Mouse (Mus musculus): ENCODE data around the gene Crybb2. TPM values are rescaled to one million over a fixed set of nuclear protein-coding genes. Genes with fewer than 3 reads are reported as not detected.
A peak's percentile ranks its signal among the peaks of the same experiment; 100 is the strongest.

The Crybb2 gene
- polyA plus RNA-seq, 1 experiment from 2014 or later = not detected

GRCm38 (mm10) chr5:113099546-113099945 is 29.6 kb upstream of the Crybb2 start:
- Histone ChIP-seq H3K9me3 (ENCODE audit: control insufficient read depth, low read length) (no peaks in the 10 kb centered on the region), H3K4me3 (ENCODE audit: low read length) (no peak overlapping the region), H3K9ac (ENCODE audit: low read depth, low read length) (no peak overlapping the region), H3K27me3 (ENCODE audit: control insufficient read depth, insufficient read depth, low read length) (no peaks in the 10 kb centered on the region), H3K4me2 (replicated peaks; ENCODE audit: low read depth, low read length) (no peak overlapping the region), H3K36me3 (ENCODE audit: control insufficient read depth, insufficient read depth, low read length) (peaks cover 20% of the 10 kb centered on the region; the same call in 1 of the 2 replicates), H3K27ac (ENCODE audit: low read depth, low read length) (no peak overlapping the region), H3K4me1 (ENCODE audit: control insufficient read depth, insufficient read depth, low read length) (no peaks in the 10 kb centered on the region)
- peak; percentile 22 for ATAC-seq (ENCODE audit: low FRiP score, low TSS enrichment)
- 13% methylated on average over 1 of the region's 1 CpGs for WGBS

GRCm38 (mm10) chr5:113097551-113097950 is 27.6 kb upstream of the Crybb2 start:
- WGBS = 89% methylated on average over 17 of the region's 17 CpGs
- no peak overlapping the region for H3K4me2 ChIP-seq (replicated peaks; ENCODE audit: low read depth, low read length)
- H3K9ac ChIP-seq (ENCODE audit: low read depth, low read length) = no peak overlapping the region
- H3K4me1 ChIP-seq (ENCODE audit: control insufficient read depth, insufficient read depth, low read length) = no peaks in the 10 kb centered on the region
- no peak for ATAC-seq (ENCODE audit: low FRiP score, low TSS enrichment)
- H3K27me3 ChIP-seq (ENCODE audit: control insufficient read depth, insufficient read depth, low read length) = no peaks in the 10 kb centered on the region
- peaks cover 20% of the 10 kb centered on the region; the same call in 1 of the 2 replicates for H3K36me3 ChIP-seq (ENCODE audit: control insufficient read depth, insufficient read depth, low read length)
- H3K27ac ChIP-seq (ENCODE audit: low read depth, low read length) = no peak overlapping the region
- H3K4me3 ChIP-seq (ENCODE audit: low read length) = no peak overlapping the region
- H3K9me3 ChIP-seq (ENCODE audit: control insufficient read depth, low read length) = no peaks in the 10 kb centered on the region

DNA sequence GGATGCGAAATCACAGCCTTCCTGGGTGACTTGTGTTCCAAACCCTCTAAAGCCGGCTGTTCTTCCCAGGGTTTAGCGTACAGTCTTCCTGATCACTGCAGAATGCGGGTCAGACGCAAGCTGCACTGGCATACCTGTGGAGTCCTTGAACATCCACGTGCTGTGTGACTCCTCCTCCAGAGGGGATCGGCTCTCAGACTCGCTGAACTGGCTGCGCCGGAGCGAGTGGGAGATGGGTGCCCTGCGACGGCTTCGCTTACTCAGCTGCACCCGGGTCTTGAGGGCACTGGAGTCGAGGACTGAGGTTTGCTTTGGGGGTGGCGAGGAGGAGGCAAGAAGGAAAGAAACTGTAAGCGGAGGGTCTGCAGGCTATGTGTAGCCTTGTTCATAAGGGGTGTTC is 25.5 kb upstream of the Crybb2 start:
- Histone ChIP-seq H3K36me3 (ENCODE audit: control insufficient read depth, insufficient read depth, low read length) (peaks cover 24% of the 10 kb centered on the region; the same call in 1 of the 2 replicates), H3K4me3 (ENCODE audit: low read length) (no peak overlapping the region), H3K9me3 (ENCODE audit: control insufficient read depth, low read length) (no peaks in the 10 kb centered on the region), H3K9ac (ENCODE audit: low read depth, low read length) (no peak overlapping the region), H3K4me2 (replicated peaks; ENCODE audit: low read depth, low read length) (no peak overlapping the region), H3K27me3 (ENCODE audit: control insufficient read depth, insufficient read depth, low read length) (no peaks in the 10 kb centered on the region), H3K4me1 (ENCODE audit: control insufficient read depth, insufficient read depth, low read length) (no peaks in the 10 kb centered on the region), H3K27ac (ENCODE audit: low read depth, low read length) (no peak overlapping the region)
- ATAC-seq (ENCODE audit: low FRiP score, low TSS enrichment) = no peak
- 86% methylated on average over 18 of the region's 18 CpGs for WGBS

DNA sequence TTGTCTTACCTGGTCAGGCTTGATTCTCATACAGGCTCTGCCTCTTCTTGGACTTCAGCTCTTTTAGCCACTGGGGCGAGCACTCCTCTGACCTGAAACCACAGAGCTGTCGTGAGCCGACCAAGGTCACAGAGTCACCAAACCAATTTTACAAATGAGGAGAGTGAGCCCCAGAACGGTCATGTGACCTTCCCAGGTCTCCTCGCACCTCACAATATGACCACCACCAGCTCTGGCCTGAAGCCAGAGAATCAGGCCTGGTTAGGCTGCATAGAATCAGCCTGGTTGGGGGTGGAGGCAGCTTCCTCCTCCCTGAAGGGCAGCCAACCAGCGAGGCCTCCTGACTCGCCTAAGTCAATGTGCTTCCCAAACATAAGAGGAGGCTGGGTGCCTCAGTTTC is 22.5 kb upstream of the Crybb2 start:
- WGBS = 58% methylated on average over 7 of the region's 7 CpGs
- no peak for ATAC-seq (ENCODE audit: low FRiP score, low TSS enrichment)
- H3K27me3 ChIP-seq (ENCODE audit: control insufficient read depth, insufficient read depth, low read length) = no peaks in the 10 kb centered on the region

DNA sequence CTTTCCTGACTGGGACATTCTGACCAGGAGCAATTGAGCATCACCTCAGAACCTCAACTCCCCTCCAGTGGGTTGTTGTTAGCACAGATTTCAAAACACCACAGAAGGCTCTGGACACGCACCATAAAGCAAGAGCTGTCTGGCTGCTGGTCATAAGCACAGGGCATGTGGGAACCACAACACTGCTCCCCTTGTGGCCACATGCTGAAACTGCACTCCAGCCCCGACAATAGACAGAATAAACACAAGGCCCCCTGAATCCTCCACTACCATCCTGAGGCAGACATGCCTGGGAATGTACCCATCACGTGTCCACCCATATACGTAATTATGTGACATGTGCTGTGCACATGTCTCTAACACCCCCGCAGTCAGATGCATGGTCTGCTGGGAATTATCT is 21.2 kb upstream of the Crybb2 start:
- H3K4me1 ChIP-seq (ENCODE audit: control insufficient read depth, insufficient read depth, low read length) = peaks cover 5% of the 10 kb centered on the region; the same call in 1 of the 2 replicates
- H3K27ac ChIP-seq (ENCODE audit: low read depth, low read length) = no peak overlapping the region
- no peaks in the 10 kb centered on the region for H3K27me3 ChIP-seq (ENCODE audit: control insufficient read depth, insufficient read depth, low read length)
- ATAC-seq (ENCODE audit: low FRiP score, low TSS enrichment) = peak; percentile 63
- 52% methylated on average over 5 of the region's 5 CpGs for WGBS
- no peak overlapping the region for H3K4me3 ChIP-seq (ENCODE audit: low read length)
- no peaks in the 10 kb centered on the region for H3K9me3 ChIP-seq (ENCODE audit: control insufficient read depth, low read length)
- H3K9ac ChIP-seq (ENCODE audit: low read depth, low read length) = no peak overlapping the region
- H3K36me3 ChIP-seq (ENCODE audit: control insufficient read depth, insufficient read depth, low read length) = peaks cover 15% of the 10 kb centered on the region; the same call in 1 of the 2 replicates
- no peak overlapping the region for H3K4me2 ChIP-seq (replicated peaks; ENCODE audit: low read depth, low read length)

More for the DNA sequence above, 22.5 kb upstream of the Crybb2 start:
- H3K4me1 ChIP-seq (ENCODE audit: control insufficient read depth, insufficient read depth, low read length) = peaks cover 5% of the 10 kb centered on the region; the same call in 1 of the 2 replicates
- no peak overlapping the region for H3K9ac ChIP-seq (ENCODE audit: low read depth, low read length)
- H3K9me3 ChIP-seq (ENCODE audit: control insufficient read depth, low read length) = no peaks in the 10 kb centered on the region
- H3K4me2 ChIP-seq (replicated peaks; ENCODE audit: low read depth, low read length) = no peak overlapping the region
- H3K27ac ChIP-seq (ENCODE audit: low read depth, low read length) = no peak overlapping the region
- peaks cover 24% of the 10 kb centered on the region; the same call in 1 of the 2 replicates for H3K36me3 ChIP-seq (ENCODE audit: control insufficient read depth, insufficient read depth, low read length)
- no peak overlapping the region for H3K4me3 ChIP-seq (ENCODE audit: low read length)

GRCm38 (mm10) chr5:113090750-113091149 is 20.8 kb upstream of the Crybb2 start:
- Histone ChIP-seq H3K9ac (ENCODE audit: low read depth, low read length) (no peak overlapping the region), H3K9me3 (ENCODE audit: control insufficient read depth, low read length) (no peaks in the 10 kb centered on the region), H3K4me2 (replicated peaks; ENCODE audit: low read depth, low read length) (no peak overlapping the region), H3K4me3 (ENCODE audit: low read length) (no peak overlapping the region), H3K27ac (ENCODE audit: low read depth, low read length) (no peak overlapping the region), H3K36me3 (ENCODE audit: control insufficient read depth, insufficient read depth, low read length) (peaks cover 12% of the 10 kb centered on the region; the same call in 1 of the 2 replicates), H3K27me3 (ENCODE audit: control insufficient read depth, insufficient read depth, low read length) (no peaks in the 10 kb centered on the region), H3K4me1 (ENCODE audit: control insufficient read depth, insufficient read depth, low read length) (peaks cover 7% of the 10 kb centered on the region; the same call in 1 of the 2 replicates)
- WGBS = 60% methylated on average over 11 of the region's 11 CpGs
- ATAC-seq (ENCODE audit: low FRiP score, low TSS enrichment) = no peak; the same call in 1 of the 2 replicates

GRCm38 (mm10) chr5:113090077-113090690 is 20.3 kb upstream of the Crybb2 start:
- H3K4me1 ChIP-seq (ENCODE audit: control insufficient read depth, insufficient read depth, low read length) = peaks cover 7% of the 10 kb centered on the region; the same call in 1 of the 2 replicates
- H3K36me3 ChIP-seq (ENCODE audit: control insufficient read depth, insufficient read depth, low read length) = peaks cover 7% of the 10 kb centered on the region; the same call in 1 of the 2 replicates
- H3K4me2 ChIP-seq (replicated peaks; ENCODE audit: low read depth, low read length) = no peak overlapping the region
- no peak for ATAC-seq (ENCODE audit: low FRiP score, low TSS enrichment)
- WGBS = 75% methylated on average over 24 of the region's 24 CpGs
- no peaks in the 10 kb centered on the region for H3K27me3 ChIP-seq (ENCODE audit: control insufficient read depth, insufficient read depth, low read length)
- H3K9me3 ChIP-seq (ENCODE audit: control insufficient read depth, low read length) = no peaks in the 10 kb centered on the region
- no peak overlapping the region for H3K9ac ChIP-seq (ENCODE audit: low read depth, low read length)
- H3K27ac ChIP-seq (ENCODE audit: low read depth, low read length) = no peak overlapping the region
- H3K4me3 ChIP-seq (ENCODE audit: low read length) = no peak overlapping the region

DNA sequence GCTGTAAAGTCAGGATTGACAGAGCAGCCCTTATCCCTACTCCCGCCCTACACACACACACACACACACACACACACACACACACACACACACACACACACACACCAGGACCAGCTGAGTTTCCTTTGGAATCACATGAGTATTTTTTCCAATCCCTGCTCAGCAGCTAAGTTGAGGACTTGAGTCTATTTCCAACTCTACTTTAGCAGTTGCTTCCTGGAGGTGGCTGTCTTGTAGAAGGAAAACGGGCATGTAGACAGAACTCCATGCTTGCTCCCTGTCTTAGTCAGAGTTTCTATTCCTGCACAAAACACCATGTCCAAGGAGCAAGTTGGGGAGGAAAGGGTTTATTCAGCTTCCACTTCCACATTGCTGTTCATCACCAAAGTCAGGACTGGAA is 17.5 kb upstream of the Crybb2 start:
- H3K27me3 ChIP-seq (ENCODE audit: control insufficient read depth, insufficient read depth, low read length) = no peaks in the 10 kb centered on the region
- H3K36me3 ChIP-seq (ENCODE audit: control insufficient read depth, insufficient read depth, low read length) = peaks cover 4% of the 10 kb centered on the region; the same call in 1 of the 2 replicates
- H3K4me3 ChIP-seq (ENCODE audit: low read length) = no peak overlapping the region
- H3K9ac ChIP-seq (ENCODE audit: low read depth, low read length) = no peak overlapping the region
- no peak for ATAC-seq (ENCODE audit: low FRiP score, low TSS enrichment)
- peaks cover 7% of the 10 kb centered on the region; the same call in 1 of the 2 replicates for H3K4me1 ChIP-seq (ENCODE audit: control insufficient read depth, insufficient read depth, low read length)
- 0 out of 2 replicates have a peak, but pooled peaks cover 2% of the 10 kb centered on the region for H3K9me3 ChIP-seq (ENCODE audit: control insufficient read depth, low read length)
- no peak overlapping the region for H3K4me2 ChIP-seq (replicated peaks; ENCODE audit: low read depth, low read length)
- WGBS = 91% methylated on average over 2 of the region's 2 CpGs
- H3K27ac ChIP-seq (ENCODE audit: low read depth, low read length) = no peak overlapping the region

DNA sequence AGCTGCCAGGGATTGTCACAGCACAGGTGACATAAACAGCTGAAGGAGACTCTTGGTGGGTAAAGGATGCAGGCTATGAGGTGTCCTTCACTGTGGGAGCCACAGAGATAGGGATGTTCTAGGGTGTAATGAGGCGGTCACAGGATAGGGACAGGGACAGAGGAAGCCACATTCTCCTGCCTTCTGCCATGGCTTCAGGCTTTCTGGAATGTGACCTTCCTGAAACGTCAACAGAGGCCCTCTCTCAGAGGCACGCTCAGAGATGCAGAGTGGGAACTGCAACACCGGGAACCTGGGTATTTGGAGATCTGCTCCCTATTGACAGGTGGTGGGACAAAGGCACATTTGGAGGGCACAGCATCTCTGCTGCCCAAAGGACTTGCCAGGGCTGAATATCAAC is 17.1 kb upstream of the Crybb2 start:
- 0 out of 2 replicates have a peak, but pooled peaks cover 2% of the 10 kb centered on the region for H3K9me3 ChIP-seq (ENCODE audit: control insufficient read depth, low read length)

More for the DNA sequence above, 17.1 kb upstream of the Crybb2 start:
- H3K9ac ChIP-seq (ENCODE audit: low read depth, low read length) = no peak overlapping the region
- no peak overlapping the region for H3K27ac ChIP-seq (ENCODE audit: low read depth, low read length)
- peaks cover 7% of the 10 kb centered on the region; the same call in 1 of the 2 replicates for H3K4me1 ChIP-seq (ENCODE audit: control insufficient read depth, insufficient read depth, low read length)
- H3K36me3 ChIP-seq (ENCODE audit: control insufficient read depth, insufficient read depth, low read length) = peaks cover 4% of the 10 kb centered on the region; the same call in 1 of the 2 replicates
- H3K27me3 ChIP-seq (ENCODE audit: control insufficient read depth, insufficient read depth, low read length) = no peaks in the 10 kb centered on the region
- WGBS = 53% methylated on average over 4 of the region's 4 CpGs
- H3K4me2 ChIP-seq (replicated peaks; ENCODE audit: low read depth, low read length) = no peak overlapping the region
- no peak for ATAC-seq (ENCODE audit: low FRiP score, low TSS enrichment)
- H3K4me3 ChIP-seq (ENCODE audit: low read length) = no peak overlapping the region
